Mouse (Mus musculus) liver, postnatal 0 days (tissue): ENCODE data around the gene Rbbp8nl.

Source experiments
- CTCF ChIP-seq: sonication (generic); IDR thresholded peaks from 2 replicates; pipeline ENCODE4 v1.5.1; 2016; ENCODE audit warnings: antibody characterized with exemption, low read depth
- EP300 ChIP-seq: IDR thresholded peaks from 2 replicates; pipeline ENCODE4 v1.6.1; 2016; ENCODE audit warnings: antibody characterized with exemption, low read depth, mild to moderate bottlenecking

DNA sequence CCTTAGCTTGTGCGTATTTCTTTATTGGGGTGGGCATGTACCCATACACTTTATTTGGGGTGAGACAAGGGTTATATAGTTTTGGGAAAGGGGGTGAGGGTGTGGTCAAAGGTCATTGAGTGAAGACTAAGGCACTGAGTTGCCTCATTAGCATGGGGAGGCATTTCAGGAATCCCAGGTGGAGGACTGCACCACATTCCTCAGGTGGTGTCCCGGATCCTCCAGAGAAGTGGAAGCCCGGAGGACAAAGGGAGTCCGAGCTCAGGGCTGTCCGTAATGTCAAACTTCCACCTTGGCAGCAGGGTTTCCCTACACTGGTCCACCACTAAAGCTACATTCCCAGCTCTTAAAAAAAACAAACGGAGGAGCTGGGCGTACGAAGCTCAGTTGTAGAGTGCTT is 3.2 kb upstream of the Rbbp8nl start:
- no peak for TF ChIP-seq CTCF
- no peak for TF ChIP-seq EP300
